Mouse (Mus musculus) lung, embryonic 15.5 days (tissue): ENCODE results near the gene Mast3. TPM values are rescaled to one million over a fixed set of nuclear protein-coding genes. Genes with fewer than 3 reads are reported as not detected.

Experiments used
- ATAC-seq: fragments of 200-750 bp; cut with Nextera tagmentation; 2 replicates; pipeline ENCODE4 v1.8.0; 2017; ENCODE audit warnings: moderate number of reproducible peaks, borderline replicate concordance; ENCODE audit not compliant: low FRiP score, low TSS enrichment; ENCODE audit errors: extremely low read depth
- H3K27ac ChIP-seq: fragments of 300-500 bp; sonication (generic); 2 replicates; pipeline ENCODE4 v1.5.1; 2015; ENCODE audit warnings: moderate library complexity, mild to moderate bottlenecking, inconsistent platforms
- H3K27me3 ChIP-seq: fragments of 300-500 bp; sonication (generic); 2 replicates; pipeline ENCODE4 v1.6.1; 2015; ENCODE audit warnings: inconsistent platforms
- H3K36me3 ChIP-seq: fragments of 300-500 bp; sonication (generic); 2 replicates; pipeline ENCODE4 v1.6.1; 2015; ENCODE audit warnings: inconsistent platforms
- H3K4me1 ChIP-seq: fragments of 300-500 bp; sonication (generic); 2 replicates; pipeline ENCODE4 v1.6.1; 2015; ENCODE audit warnings: inconsistent platforms
- H3K4me2 ChIP-seq: fragments of 300-500 bp; sonication (generic); 2 replicates; pipeline ENCODE4 v1.6.1; 2015; ENCODE audit warnings: inconsistent platforms, mild to moderate bottlenecking, moderate library complexity
- H3K4me3 ChIP-seq: fragments of 300-500 bp; sonication (generic); 2 replicates; pipeline ENCODE4 v1.5.1; 2015; ENCODE audit warnings: mild to moderate bottlenecking, inconsistent platforms
- H3K9ac ChIP-seq: fragments of 300-500 bp; sonication (generic); 2 replicates; pipeline ENCODE4 v1.6.1; 2015; ENCODE audit warnings: inconsistent platforms
- H3K9me3 ChIP-seq: fragments of 300-500 bp; sonication (generic); 2 replicates; pipeline ENCODE4 v1.6.1; 2016; ENCODE audit warnings: inconsistent platforms
- WGBS: fragments of 180-500 bp; shearing (Covaris S2); methylation state at CpG from one replicate; pipeline ENCODE4 v1.1.7; 2015; 5-methylcytosine and 5-hydroxymethylcytosine counted together
- polyA plus RNA-seq: library from polyadenylated mRNA; unstranded; fragments of >200 nt; fragmentation: Nextera tagmentation; extraction: Ambion mirVana; gene quantifications from 2 replicates; pipeline ENCODE4 v1.2.1, GENCODE M21; 2015

Mast3 gene
- 13.6 and 15.8 TPM in 2 replicates for polyA plus RNA-seq

DNA sequence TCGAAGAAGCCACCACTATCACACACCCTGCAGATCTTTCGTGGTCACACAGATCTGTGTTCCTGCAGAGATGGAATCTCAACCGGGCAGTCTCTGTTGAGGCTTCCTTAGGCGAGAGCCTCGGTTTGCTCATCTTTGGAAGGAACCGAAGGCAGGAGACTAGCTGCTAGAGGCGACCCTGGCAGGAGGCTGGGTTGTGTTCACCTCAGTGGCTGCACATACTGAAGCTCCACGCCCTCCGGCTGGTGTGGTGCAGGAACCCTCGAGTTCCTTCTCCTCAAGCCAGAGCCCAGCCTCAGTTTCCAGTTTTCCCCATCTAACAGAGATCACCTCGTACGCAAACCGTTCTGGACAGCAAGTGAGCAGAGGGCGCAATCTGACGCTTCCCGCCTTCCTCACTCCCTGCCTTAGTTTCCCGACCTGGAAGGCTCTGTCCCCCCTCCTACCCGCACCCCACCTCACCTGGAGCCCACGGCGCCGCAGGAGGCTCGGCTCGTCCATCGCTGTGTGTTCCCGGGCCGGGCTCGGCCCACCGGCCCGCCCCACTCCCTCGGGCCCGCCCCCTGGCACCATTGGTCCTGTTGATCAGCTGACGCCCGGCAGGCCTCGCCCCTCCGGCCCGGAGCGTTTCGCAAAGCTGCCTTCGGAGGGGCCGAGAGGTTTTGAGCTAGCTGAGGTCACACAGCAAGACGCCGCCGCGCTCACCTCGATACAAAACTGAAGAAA is at the start of gene Mast3:
Gene Mast3 (minus strand): TSS at position 574 of the 726 bp plus-strand sequence.
- Histone ChIP-seq H3K9ac (peak within 1 kb of the TSS; percentile 23; the same call in 1 of the 2 replicates), H3K27ac (no peak within 1 kb of the TSS), H3K4me2 (peak within 1 kb of the TSS; percentile 94), H3K9me3 (no peaks in the 10 kb centered on the region), H3K27me3 (peaks cover 41% of the 10 kb centered on the region), H3K4me3 (peak within 1 kb of the TSS; percentile 52), H3K4me1 (peaks cover 12% of the 10 kb centered on the region), H3K36me3 (no peaks in the 10 kb centered on the region)
- ATAC-seq, result peak; percentile 87
- WGBS, result under 1% methylated on average over 45 of the region's 45 CpGs

DNA sequence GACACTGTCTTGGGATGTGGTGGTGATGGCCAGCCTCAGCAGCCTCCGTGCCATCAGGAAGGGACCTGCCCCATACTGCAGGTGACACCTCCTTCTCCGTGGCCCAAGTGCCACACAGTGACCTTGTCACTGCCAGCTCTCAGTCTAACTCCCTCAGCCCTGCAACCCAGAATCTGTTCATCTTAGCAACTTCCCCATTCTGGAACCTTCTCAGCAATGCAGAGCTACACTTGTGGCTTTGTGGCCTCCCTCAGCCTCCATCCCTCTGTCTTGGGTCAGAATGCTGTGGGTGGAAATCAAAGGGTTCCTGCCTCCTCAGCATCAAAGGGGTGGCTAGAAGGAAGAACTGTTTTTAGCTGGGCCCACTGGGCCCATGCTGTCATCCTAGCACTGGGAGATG is 49.0 kb upstream of the Mast3 start:
- Histone ChIP-seq H3K27ac (no peak overlapping the region), H3K4me1 (peaks cover 9% of the 10 kb centered on the region), H3K27me3 (0 out of 2 replicates have a peak, but pooled peaks cover 7% of the 10 kb centered on the region), H3K4me2 (no peak overlapping the region), H3K9ac (no peak overlapping the region), H3K36me3 (no peaks in the 10 kb centered on the region), H3K9me3 (no peaks in the 10 kb centered on the region), H3K4me3 (no peak overlapping the region)
- 74% methylated on average over 2 of the region's 2 CpGs for WGBS
- ATAC-seq, result no peak

DNA sequence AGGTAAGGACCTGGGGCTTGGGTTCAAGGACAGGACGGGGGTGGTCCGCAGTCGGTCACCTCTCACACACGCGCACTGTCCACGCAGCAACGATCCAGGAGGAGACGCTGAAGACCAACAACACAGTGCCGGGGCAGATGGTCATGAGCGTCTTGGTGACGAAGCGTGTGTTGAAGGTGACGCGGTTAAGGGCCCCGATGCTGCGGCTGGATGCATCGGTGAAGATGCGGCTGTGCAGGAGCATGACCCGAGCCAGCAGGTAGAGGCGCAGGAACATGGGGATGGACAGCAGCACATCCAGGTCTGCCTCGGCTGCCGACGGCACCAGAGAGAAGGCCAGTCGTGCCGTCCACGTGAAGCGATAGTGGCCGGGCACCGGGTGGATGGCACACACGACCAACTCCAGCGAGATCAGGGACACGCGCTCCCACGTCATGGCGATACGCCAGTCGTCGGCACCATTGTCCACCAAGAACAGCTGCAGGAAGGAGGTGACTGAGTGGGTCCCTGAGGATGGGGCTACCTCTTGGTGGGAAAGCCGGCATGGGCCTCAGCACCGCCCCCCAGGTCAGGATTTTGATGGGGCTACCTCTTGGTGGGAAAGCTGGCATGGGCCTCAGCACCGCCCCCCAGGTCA is 47.9 kb upstream of the Mast3 start:
- H3K4me2 ChIP-seq, result no peak overlapping the region
- H3K9ac ChIP-seq, result no peak overlapping the region
- no peak overlapping the region for H3K27ac ChIP-seq
- H3K4me3 ChIP-seq, result no peak overlapping the region
- peaks cover 9% of the 10 kb centered on the region for H3K4me1 ChIP-seq
- 0 out of 2 replicates have a peak, but pooled peaks cover 7% of the 10 kb centered on the region for H3K27me3 ChIP-seq
- 87% methylated on average over 41 of the region's 41 CpGs for WGBS
- ATAC-seq, result no peak
- no peaks in the 10 kb centered on the region for H3K9me3 ChIP-seq
- H3K36me3 ChIP-seq, result no peaks in the 10 kb centered on the region

DNA sequence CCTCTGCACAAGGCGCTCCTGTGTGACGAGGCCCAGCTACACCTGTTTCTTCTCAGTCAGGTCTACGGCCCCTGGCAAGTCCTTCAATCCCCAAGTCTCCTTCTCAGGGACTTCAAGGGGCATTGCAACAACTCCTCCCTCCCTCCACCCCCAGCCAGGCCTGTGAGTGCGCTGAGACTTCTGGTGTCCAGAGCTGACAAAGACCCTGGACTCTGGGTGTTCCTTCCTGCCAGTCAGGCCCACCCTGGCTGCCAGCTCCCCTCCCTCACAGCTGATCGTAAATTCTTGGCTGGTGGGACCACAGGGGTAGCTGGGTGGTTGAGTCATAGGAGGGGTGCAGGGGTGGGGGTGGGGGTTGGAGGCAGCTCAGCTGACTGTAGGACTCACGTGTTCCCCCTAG is 47.0 kb upstream of the Mast3 start:
- H3K4me2 ChIP-seq, result no peak overlapping the region
- H3K9ac ChIP-seq, result no peak overlapping the region
- ATAC-seq, result no peak
- peaks cover 5% of the 10 kb centered on the region for H3K4me1 ChIP-seq
- H3K4me3 ChIP-seq, result no peak overlapping the region
- WGBS, result 46% methylated on average over 6 of the region's 6 CpGs
- H3K9me3 ChIP-seq, result no peaks in the 10 kb centered on the region
- H3K27me3 ChIP-seq, result 0 out of 2 replicates have a peak, but pooled peaks cover 8% of the 10 kb centered on the region
- H3K36me3 ChIP-seq, result no peaks in the 10 kb centered on the region
- no peak overlapping the region for H3K27ac ChIP-seq

DNA sequence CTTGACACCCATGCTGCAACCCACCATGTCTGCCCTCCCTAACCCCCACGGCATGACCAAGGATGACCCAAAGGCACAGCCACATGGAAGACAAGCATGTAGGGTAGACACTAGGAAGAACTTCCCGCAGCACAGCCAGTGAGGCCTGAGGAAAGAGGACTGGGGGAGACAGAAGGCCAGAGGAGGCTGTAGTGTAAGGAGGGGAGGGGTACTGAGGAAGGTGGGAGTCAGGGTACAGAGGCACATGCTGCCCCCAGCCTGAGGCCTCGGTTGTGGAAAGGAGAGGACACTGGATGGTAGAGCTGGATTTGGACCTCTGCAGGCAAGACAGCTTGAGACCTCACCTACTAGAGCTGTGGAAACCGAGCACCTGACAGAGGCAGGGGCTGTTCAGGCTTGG is 46.1 kb upstream of the Mast3 start:
- no peak overlapping the region for H3K4me3 ChIP-seq
- ATAC-seq, result no peak

DNA sequence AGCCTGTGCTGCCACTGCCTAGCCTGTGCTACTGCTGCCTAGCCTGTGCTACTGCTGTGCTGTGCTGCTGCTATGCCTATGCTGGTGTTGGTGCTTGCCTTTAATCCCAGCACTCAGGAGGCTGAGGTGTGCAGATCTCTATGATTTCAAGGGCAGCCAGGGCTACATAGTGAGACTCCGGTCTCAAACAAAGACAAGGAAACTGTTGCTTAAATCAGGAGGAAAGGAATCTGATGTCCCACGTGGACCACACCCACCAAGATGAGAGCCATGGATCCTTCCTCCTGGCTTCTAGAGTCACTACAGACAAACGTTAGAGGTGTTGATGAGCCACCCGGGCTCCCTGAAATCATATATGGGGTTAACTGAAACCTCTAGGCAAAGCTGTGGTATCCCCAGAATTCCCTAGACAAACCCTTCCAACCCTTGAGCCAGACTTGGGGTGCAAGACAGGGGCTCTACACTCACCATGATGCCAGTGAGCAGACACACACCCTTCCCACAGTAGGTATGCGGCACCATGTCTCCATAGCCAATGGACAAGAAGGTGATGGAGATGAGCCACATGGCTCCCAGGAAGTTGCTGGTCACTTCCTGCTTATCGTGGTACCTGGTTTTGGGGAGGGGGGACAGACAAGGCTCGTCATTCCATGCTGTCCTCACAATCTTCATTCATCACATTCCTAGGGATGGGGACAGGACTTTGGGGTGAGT is 45.4 kb upstream of the Mast3 start:
- WGBS, result 64% methylated on average over 7 of the region's 7 CpGs
- no peak overlapping the region for H3K4me2 ChIP-seq

More for the DNA sequence above, 46.1 kb upstream of the Mast3 start:
- Histone ChIP-seq H3K4me1 (no peaks in the 10 kb centered on the region), H3K36me3 (no peaks in the 10 kb centered on the region), H3K9me3 (no peaks in the 10 kb centered on the region), H3K9ac (no peak overlapping the region), H3K27me3 (0 out of 2 replicates have a peak, but pooled peaks cover 7% of the 10 kb centered on the region), H3K4me2 (no peak overlapping the region), H3K27ac (no peak overlapping the region)
- 79% methylated on average over 4 of the region's 4 CpGs for WGBS

DNA sequence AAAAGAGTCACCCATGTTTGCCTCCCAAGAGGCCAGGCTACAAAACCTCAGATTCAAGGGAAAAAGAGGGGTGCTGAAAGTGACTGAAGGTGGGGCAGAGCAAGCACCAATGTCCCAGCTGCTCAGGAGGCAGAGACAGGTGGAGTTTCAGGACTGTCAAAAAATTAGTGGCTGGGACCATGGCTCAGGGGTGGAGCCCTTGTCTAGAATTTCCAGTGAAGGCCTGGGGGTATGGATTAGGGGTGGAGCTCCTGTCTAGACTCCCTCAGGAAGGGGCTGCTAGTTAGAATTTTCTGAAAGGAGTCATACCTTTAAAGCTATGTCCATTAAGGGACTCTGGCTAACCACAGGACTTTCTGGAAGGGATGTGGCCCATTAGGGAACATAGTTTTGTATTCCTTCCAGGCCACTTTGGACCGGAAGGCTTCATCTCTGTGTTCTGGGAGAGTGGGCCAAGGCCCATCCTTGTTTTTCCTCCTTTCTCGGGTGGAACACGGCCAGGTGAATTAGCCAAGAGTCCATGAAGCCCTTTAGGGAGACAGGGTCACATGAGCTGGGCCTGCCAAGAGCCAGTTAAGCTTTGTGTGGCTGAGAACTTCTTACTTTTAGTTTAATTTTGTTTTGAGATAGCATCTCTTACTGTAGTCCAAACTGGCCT is 44.6 kb upstream of the Mast3 start:
- 0 out of 2 replicates have a peak, but pooled peaks cover 7% of the 10 kb centered on the region for H3K27me3 ChIP-seq
- no peak overlapping the region for H3K27ac ChIP-seq
- no peaks in the 10 kb centered on the region for H3K36me3 ChIP-seq
- WGBS, result 78% methylated on average over 3 of the region's 3 CpGs
- H3K9me3 ChIP-seq, result no peaks in the 10 kb centered on the region
- H3K4me2 ChIP-seq, result no peak overlapping the region
- H3K4me3 ChIP-seq, result no peak overlapping the region
- H3K9ac ChIP-seq, result no peak overlapping the region
- no peaks in the 10 kb centered on the region for H3K4me1 ChIP-seq
- ATAC-seq, result no peak

More for the DNA sequence above, 45.4 kb upstream of the Mast3 start:
- H3K36me3 ChIP-seq, result no peaks in the 10 kb centered on the region
- no peak overlapping the region for H3K4me3 ChIP-seq
- no peaks in the 10 kb centered on the region for H3K9me3 ChIP-seq
- 0 out of 2 replicates have a peak, but pooled peaks cover 7% of the 10 kb centered on the region for H3K27me3 ChIP-seq
- ATAC-seq, result no peak
- no peak overlapping the region for H3K9ac ChIP-seq
- no peaks in the 10 kb centered on the region for H3K4me1 ChIP-seq
- no peak overlapping the region for H3K27ac ChIP-seq

DNA sequence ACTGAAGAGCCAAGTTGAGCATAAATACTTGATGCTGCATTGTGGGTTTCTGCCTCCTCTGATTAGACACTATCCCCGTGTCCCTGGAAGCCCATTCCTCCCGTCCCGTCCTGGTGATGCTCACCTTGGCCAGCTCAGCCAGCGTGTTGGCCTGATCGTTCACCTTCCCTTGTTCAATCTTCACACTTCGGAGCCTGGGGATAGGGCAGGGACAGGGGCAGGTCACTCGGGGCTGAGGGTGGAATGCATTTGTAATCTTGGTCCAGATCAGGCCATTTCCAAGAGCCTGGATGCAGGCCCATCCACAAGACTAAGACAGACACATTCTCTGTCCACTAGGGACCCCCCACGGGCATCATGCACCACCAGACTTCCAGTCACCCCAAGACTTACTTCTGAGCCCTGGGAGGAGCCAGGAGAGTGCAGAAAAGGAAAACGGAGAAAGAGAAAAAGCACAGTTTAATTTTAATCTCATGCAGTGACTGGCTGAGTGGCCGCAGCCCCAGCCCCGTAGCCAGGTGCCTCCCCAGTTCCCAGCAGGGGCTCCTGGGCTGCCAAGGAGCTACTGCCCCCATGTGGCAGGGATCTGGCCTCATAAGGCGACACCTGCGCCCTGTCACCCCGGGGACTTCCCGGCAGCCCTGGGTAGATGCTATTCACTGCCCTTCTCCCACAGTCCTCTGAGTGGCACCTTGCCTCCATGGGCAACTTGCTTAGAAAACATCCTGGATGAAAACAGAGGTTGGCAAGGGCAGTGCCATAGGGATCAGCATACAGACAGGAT is 41.7 kb upstream of the Mast3 start:
- Histone ChIP-seq H3K9me3 (no peaks in the 10 kb centered on the region), H3K4me3 (no peak overlapping the region), H3K27ac (no peak overlapping the region), H3K9ac (no peak overlapping the region), H3K4me2 (no peak overlapping the region), H3K36me3 (no peaks in the 10 kb centered on the region), H3K27me3 (0 out of 2 replicates have a peak, but pooled peaks cover 7% of the 10 kb centered on the region), H3K4me1 (no peaks in the 10 kb centered on the region)
- 47% methylated on average over 15 of the region's 15 CpGs for WGBS
- no peak for ATAC-seq

DNA sequence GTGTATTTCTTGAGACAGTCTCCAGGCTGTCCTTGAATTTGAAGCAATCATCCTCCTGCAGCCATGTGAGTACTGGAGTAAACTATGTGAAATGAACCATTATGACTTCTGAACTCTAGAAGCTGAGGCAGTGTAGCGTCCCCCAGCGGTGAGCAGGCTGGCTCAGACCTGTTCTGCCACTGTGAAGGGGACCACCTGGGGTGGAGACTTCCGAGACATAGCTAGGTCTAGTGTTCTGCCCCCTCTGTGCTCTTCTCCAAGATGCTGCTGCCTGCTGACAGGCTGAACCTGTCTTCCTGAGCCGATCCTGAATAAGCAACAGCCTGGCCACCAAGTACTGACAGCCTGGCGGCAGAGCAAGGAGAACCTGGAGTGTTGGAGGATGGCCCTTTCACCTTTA is 40.3 kb upstream of the Mast3 start:
- no peak overlapping the region for H3K4me3 ChIP-seq
- no peak for ATAC-seq
- H3K9me3 ChIP-seq, result no peaks in the 10 kb centered on the region
- no peaks in the 10 kb centered on the region for H3K36me3 ChIP-seq
- no peak overlapping the region for H3K9ac ChIP-seq
- H3K27ac ChIP-seq, result no peak overlapping the region
- H3K27me3 ChIP-seq, result 0 out of 2 replicates have a peak, but pooled peaks cover 7% of the 10 kb centered on the region
- H3K4me1 ChIP-seq, result peaks cover 5% of the 10 kb centered on the region
- WGBS, result 41% methylated on average over 5 of the region's 5 CpGs
- no peak overlapping the region for H3K4me2 ChIP-seq

DNA sequence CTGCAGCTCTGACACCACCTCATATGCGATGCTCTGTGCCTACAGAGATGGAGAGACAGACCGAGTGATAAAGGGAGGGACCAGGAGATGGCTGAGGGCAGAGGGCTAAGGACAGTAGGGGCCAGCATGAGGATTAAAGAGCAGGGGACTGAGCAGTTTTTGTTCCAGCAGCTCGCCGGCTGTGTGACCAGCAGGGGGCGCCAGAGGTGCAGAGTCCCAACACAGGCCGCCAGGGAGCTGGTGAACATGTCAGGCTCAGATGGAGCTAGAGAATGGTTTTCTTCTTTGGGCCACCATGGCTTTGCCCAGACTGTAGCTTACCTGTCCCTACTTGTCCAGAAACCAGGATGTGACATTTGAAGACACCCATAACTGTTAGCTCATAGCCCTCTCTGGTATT is 39.7 kb upstream of the Mast3 start:
- Histone ChIP-seq H3K4me1 (peaks cover 7% of the 10 kb centered on the region), H3K36me3 (no peaks in the 10 kb centered on the region), H3K9me3 (no peaks in the 10 kb centered on the region), H3K9ac (no peak overlapping the region), H3K27me3 (0 out of 2 replicates have a peak, but pooled peaks cover 7% of the 10 kb centered on the region), H3K4me3 (no peak overlapping the region), H3K4me2 (no peak overlapping the region), H3K27ac (no peak overlapping the region)
- 2% methylated on average over 6 of the region's 6 CpGs for WGBS
- ATAC-seq, result no peak

DNA sequence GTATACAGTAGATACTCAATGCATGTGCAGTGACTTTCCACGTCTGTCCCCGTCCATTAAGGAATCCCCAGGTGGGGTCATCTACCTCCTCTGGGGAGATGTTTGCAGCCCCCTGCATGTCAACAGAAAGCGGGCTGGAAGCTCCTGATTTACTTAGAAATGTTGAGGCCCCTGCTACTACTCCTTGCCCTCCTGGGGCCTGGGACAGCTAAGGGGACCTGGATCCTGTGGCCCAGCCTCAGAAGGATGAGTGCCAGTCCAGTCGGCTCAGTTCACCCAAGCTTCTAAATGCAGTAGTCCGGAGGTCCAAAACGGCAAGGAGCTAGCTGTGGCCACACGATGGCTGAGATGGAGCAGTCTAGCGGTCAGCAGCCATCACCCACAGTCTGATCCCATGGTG is 39.1 kb upstream of the Mast3 start:
- no peak overlapping the region for H3K4me2 ChIP-seq
- no peaks in the 10 kb centered on the region for H3K9me3 ChIP-seq
- WGBS, result 80% methylated on average over 8 of the region's 8 CpGs
- ATAC-seq, result no peak
- H3K27ac ChIP-seq, result no peak overlapping the region
- no peak overlapping the region for H3K4me3 ChIP-seq
- H3K36me3 ChIP-seq, result no peaks in the 10 kb centered on the region
- peaks cover 7% of the 10 kb centered on the region for H3K4me1 ChIP-seq
- 0 out of 2 replicates have a peak, but pooled peaks cover 7% of the 10 kb centered on the region for H3K27me3 ChIP-seq
- H3K9ac ChIP-seq, result no peak overlapping the region
